Mouse (Mus musculus): ENCODE measurements at regions not wholly inside any gene's neighbourhood (a gene's known extent, or its start where the extent isn't known, plus 50 kb on each side); places are given as distances from the start of the nearest gene placed in this dataset.

DNA sequence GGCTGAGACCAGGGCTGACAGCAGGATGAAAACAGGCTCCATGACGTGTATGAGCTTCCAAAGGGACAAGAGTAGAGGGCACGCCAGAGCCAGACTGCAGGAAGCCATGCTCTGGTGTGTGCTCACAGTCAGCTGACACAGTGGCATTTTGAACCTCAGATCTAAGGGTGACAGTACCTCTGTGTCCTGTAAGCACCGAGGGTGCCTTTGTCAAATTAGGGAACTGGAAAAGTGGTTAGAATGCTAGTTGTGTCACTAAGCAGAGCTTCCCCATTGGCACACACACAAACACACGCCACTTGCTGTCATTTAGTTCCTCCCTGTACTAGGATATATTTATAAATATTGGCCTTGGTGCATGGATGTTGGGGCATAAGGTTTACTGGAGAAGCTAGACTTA lies 1374.6 kb upstream of the Gm7489 start:
- H3K27me3 ChIP-seq (ENCODE audit: control insufficient read depth, insufficient read depth, low read length), result no peaks in the 10 kb centered on the region
- 67% methylated on average over 4 of the region's 4 CpGs for WGBS
- no peaks in the 10 kb centered on the region for H3K36me3 ChIP-seq (ENCODE audit: control insufficient read depth, insufficient read depth, low read length)
- H3K4me1 ChIP-seq (ENCODE audit: control insufficient read depth, insufficient read depth, low read length), result no peaks in the 10 kb centered on the region
- no peak overlapping the region for H3K4me2 ChIP-seq (ENCODE audit: low read depth, severe bottlenecking)
- no peak overlapping the region for H3K27ac ChIP-seq (replicated peaks; ENCODE audit: low read depth, low read length)
- no peak overlapping the region for H3K9ac ChIP-seq (ENCODE audit: low read length)
- no peaks in the 10 kb centered on the region for H3K9me3 ChIP-seq (ENCODE audit: control insufficient read depth, low read length)
- H3K4me3 ChIP-seq (ENCODE audit: low read depth, low read length), result no peak overlapping the region
- DNase-seq (ENCODE audit: low spot score) (no peak), ATAC-seq (ENCODE audit: insufficient number of reproducible peaks, low FRiP score, low TSS enrichment, low read depth) (no peak)

GRCm38 (mm10) chr15:52536594-52536993 lies 1348.1 kb upstream of the Gm7489 start:
- no peak overlapping the region for H3K4me2 ChIP-seq (ENCODE audit: low read depth, severe bottlenecking)
- H3K36me3 ChIP-seq (ENCODE audit: control insufficient read depth, insufficient read depth, low read length), result no peaks in the 10 kb centered on the region
- H3K4me3 ChIP-seq (ENCODE audit: low read depth, low read length), result no peak overlapping the region
- WGBS, result 87% methylated on average over 2 of the region's 2 CpGs
- H3K27me3 ChIP-seq (ENCODE audit: control insufficient read depth, insufficient read depth, low read length), result no peaks in the 10 kb centered on the region
- H3K27ac ChIP-seq (replicated peaks; ENCODE audit: low read depth, low read length), result no peak overlapping the region
- H3K9ac ChIP-seq (ENCODE audit: low read length), result no peak overlapping the region
- H3K4me1 ChIP-seq (ENCODE audit: control insufficient read depth, insufficient read depth, low read length), result no peaks in the 10 kb centered on the region
- ATAC-seq (ENCODE audit: insufficient number of reproducible peaks, low FRiP score, low TSS enrichment, low read depth), result no peak
- DNase-seq (ENCODE audit: low spot score), result no peak
- H3K9me3 ChIP-seq (ENCODE audit: control insufficient read depth, low read length), result no peaks in the 10 kb centered on the region

GRCm38 (mm10) chr15:52558682-52559081 lies 1326.0 kb upstream of the Gm7489 start:
- Histone ChIP-seq H3K9me3 (ENCODE audit: control insufficient read depth, low read length) (no peaks in the 10 kb centered on the region), H3K27me3 (ENCODE audit: control insufficient read depth, insufficient read depth, low read length) (no peaks in the 10 kb centered on the region), H3K27ac (replicated peaks; ENCODE audit: low read depth, low read length) (no peak overlapping the region), H3K9ac (ENCODE audit: low read length) (no peak overlapping the region), H3K4me3 (ENCODE audit: low read depth, low read length) (no peak overlapping the region), H3K36me3 (ENCODE audit: control insufficient read depth, insufficient read depth, low read length) (no peaks in the 10 kb centered on the region), H3K4me2 (ENCODE audit: low read depth, severe bottlenecking) (no peak overlapping the region), H3K4me1 (ENCODE audit: control insufficient read depth, insufficient read depth, low read length) (no peaks in the 10 kb centered on the region)
- ATAC-seq (ENCODE audit: insufficient number of reproducible peaks, low FRiP score, low TSS enrichment, low read depth) (no peak), DNase-seq (ENCODE audit: low spot score) (no peak)

- no peak overlapping the region for H3K4me2 ChIP-seq (ENCODE audit: low read depth, severe bottlenecking)
- WGBS, result 91% methylated on average over 1 of the region's 1 CpGs
- no peaks in the 10 kb centered on the region for H3K9me3 ChIP-seq (ENCODE audit: control insufficient read depth, low read length)
- H3K27me3 ChIP-seq (ENCODE audit: control insufficient read depth, insufficient read depth, low read length), result no peaks in the 10 kb centered on the region
- H3K9ac ChIP-seq (ENCODE audit: low read length), result no peak overlapping the region
- H3K4me3 ChIP-seq (ENCODE audit: low read depth, low read length), result no peak overlapping the region
- H3K4me1 ChIP-seq (ENCODE audit: control insufficient read depth, insufficient read depth, low read length), result no peaks in the 10 kb centered on the region
- H3K27ac ChIP-seq (replicated peaks; ENCODE audit: low read depth, low read length), result no peak overlapping the region
- DNase-seq (ENCODE audit: low spot score), result no peak
- no peak for ATAC-seq (ENCODE audit: insufficient number of reproducible peaks, low FRiP score, low TSS enrichment, low read depth)
- no peaks in the 10 kb centered on the region for H3K36me3 ChIP-seq (ENCODE audit: control insufficient read depth, insufficient read depth, low read length)
Observed at GRCm38 (mm10) chr15:52564078-52564477, 1320.6 kb upstream of the Gm7489 start.

GRCm38 (mm10) chr15:52565449-52565851 lies 1319.3 kb upstream of the Gm7489 start:
- H3K27me3 ChIP-seq (ENCODE audit: control insufficient read depth, insufficient read depth, low read length), result no peaks in the 10 kb centered on the region
- no peak overlapping the region for H3K4me3 ChIP-seq (ENCODE audit: low read depth, low read length)
- no peak overlapping the region for H3K4me2 ChIP-seq (ENCODE audit: low read depth, severe bottlenecking)
- H3K4me1 ChIP-seq (ENCODE audit: control insufficient read depth, insufficient read depth, low read length), result no peaks in the 10 kb centered on the region
- ATAC-seq (ENCODE audit: insufficient number of reproducible peaks, low FRiP score, low TSS enrichment, low read depth) (no peak), DNase-seq (ENCODE audit: low spot score) (no peak)
- H3K27ac ChIP-seq (replicated peaks; ENCODE audit: low read depth, low read length), result no peak overlapping the region
- H3K9me3 ChIP-seq (ENCODE audit: control insufficient read depth, low read length), result no peaks in the 10 kb centered on the region
- no peaks in the 10 kb centered on the region for H3K36me3 ChIP-seq (ENCODE audit: control insufficient read depth, insufficient read depth, low read length)
- WGBS, result 66% methylated on average over 5 of the region's 5 CpGs
- H3K9ac ChIP-seq (ENCODE audit: low read length), result no peak overlapping the region

GRCm38 (mm10) chr15:52570256-52570655 lies 1314.5 kb upstream of the Gm7489 start:
- H3K4me1 ChIP-seq (ENCODE audit: control insufficient read depth, insufficient read depth, low read length), result no peaks in the 10 kb centered on the region
- no peak overlapping the region for H3K9ac ChIP-seq (ENCODE audit: low read length)
- H3K9me3 ChIP-seq (ENCODE audit: control insufficient read depth, low read length), result no peaks in the 10 kb centered on the region
- no peaks in the 10 kb centered on the region for H3K36me3 ChIP-seq (ENCODE audit: control insufficient read depth, insufficient read depth, low read length)
- WGBS, result 98% methylated on average over 1 of the region's 1 CpGs
- DNase-seq (ENCODE audit: low spot score) (no peak), ATAC-seq (ENCODE audit: insufficient number of reproducible peaks, low FRiP score, low TSS enrichment, low read depth) (no peak)
- H3K27ac ChIP-seq (replicated peaks; ENCODE audit: low read depth, low read length), result no peak overlapping the region
- no peak overlapping the region for H3K4me2 ChIP-seq (ENCODE audit: low read depth, severe bottlenecking)
- H3K4me3 ChIP-seq (ENCODE audit: low read depth, low read length), result no peak overlapping the region
- H3K27me3 ChIP-seq (ENCODE audit: control insufficient read depth, insufficient read depth, low read length), result no peaks in the 10 kb centered on the region

GRCm38 (mm10) chr15:52577614-52578013 lies 1307.1 kb upstream of the Gm7489 start:
- WGBS, result 91% methylated on average over 2 of the region's 2 CpGs
- DNase-seq (ENCODE audit: low spot score) (no peak), ATAC-seq (ENCODE audit: insufficient number of reproducible peaks, low FRiP score, low TSS enrichment, low read depth) (no peak)
- Histone ChIP-seq H3K4me2 (ENCODE audit: low read depth, severe bottlenecking) (no peak overlapping the region), H3K9ac (ENCODE audit: low read length) (no peak overlapping the region), H3K36me3 (ENCODE audit: control insufficient read depth, insufficient read depth, low read length) (no peaks in the 10 kb centered on the region), H3K27me3 (ENCODE audit: control insufficient read depth, insufficient read depth, low read length) (no peaks in the 10 kb centered on the region), H3K9me3 (ENCODE audit: control insufficient read depth, low read length) (no peaks in the 10 kb centered on the region), H3K4me3 (ENCODE audit: low read depth, low read length) (no peak overlapping the region), H3K27ac (replicated peaks; ENCODE audit: low read depth, low read length) (no peak overlapping the region), H3K4me1 (ENCODE audit: control insufficient read depth, insufficient read depth, low read length) (no peaks in the 10 kb centered on the region)

- ATAC-seq (ENCODE audit: insufficient number of reproducible peaks, low FRiP score, low TSS enrichment, low read depth) (no peak), DNase-seq (ENCODE audit: low spot score) (no peak)
- no peaks in the 10 kb centered on the region for H3K9me3 ChIP-seq (ENCODE audit: control insufficient read depth, low read length)
- 45% methylated on average over 4 of the region's 4 CpGs for WGBS
- no peaks in the 10 kb centered on the region for H3K36me3 ChIP-seq (ENCODE audit: control insufficient read depth, insufficient read depth, low read length)
- H3K4me1 ChIP-seq (ENCODE audit: control insufficient read depth, insufficient read depth, low read length), result no peaks in the 10 kb centered on the region
- H3K27ac ChIP-seq (replicated peaks; ENCODE audit: low read depth, low read length), result no peak overlapping the region
- no peak overlapping the region for H3K4me3 ChIP-seq (ENCODE audit: low read depth, low read length)
- no peak overlapping the region for H3K4me2 ChIP-seq (ENCODE audit: low read depth, severe bottlenecking)
- no peak overlapping the region for H3K9ac ChIP-seq (ENCODE audit: low read length)
- H3K27me3 ChIP-seq (ENCODE audit: control insufficient read depth, insufficient read depth, low read length), result no peaks in the 10 kb centered on the region
Observed at GRCm38 (mm10) chr15:52589391-52589790, 1295.3 kb upstream of the Gm7489 start.

DNA sequence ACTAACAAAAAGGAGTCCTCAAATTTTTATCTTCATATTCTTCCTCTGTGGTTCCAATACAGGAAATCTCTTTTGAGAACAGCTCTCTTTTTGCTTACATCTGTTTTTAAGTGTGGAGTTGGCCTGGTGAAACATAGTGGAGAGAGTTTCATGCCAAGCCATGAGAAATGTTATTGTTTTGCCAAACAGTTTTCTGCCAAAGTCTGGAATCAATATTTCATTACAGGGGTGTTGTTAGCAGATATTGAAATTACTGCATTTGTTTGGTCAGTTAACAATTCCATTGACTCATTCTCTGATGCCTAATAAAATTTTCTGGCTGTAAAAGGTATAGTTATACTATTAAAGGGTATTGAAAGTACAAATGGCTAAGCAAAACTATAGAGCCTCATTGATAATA lies 1285.2 kb upstream of the Gm7489 start:
- H3K36me3 ChIP-seq (ENCODE audit: control insufficient read depth, insufficient read depth, low read length), result no peaks in the 10 kb centered on the region
- no peaks in the 10 kb centered on the region for H3K27me3 ChIP-seq (ENCODE audit: control insufficient read depth, insufficient read depth, low read length)
- ATAC-seq (ENCODE audit: insufficient number of reproducible peaks, low FRiP score, low TSS enrichment, low read depth) (no peak), DNase-seq (ENCODE audit: low spot score) (no peak)
- H3K4me3 ChIP-seq (ENCODE audit: low read depth, low read length), result no peak overlapping the region
- H3K9ac ChIP-seq (ENCODE audit: low read length), result no peak overlapping the region
- no peaks in the 10 kb centered on the region for H3K4me1 ChIP-seq (ENCODE audit: control insufficient read depth, insufficient read depth, low read length)
- H3K4me2 ChIP-seq (ENCODE audit: low read depth, severe bottlenecking), result no peak overlapping the region
- no peaks in the 10 kb centered on the region for H3K9me3 ChIP-seq (ENCODE audit: control insufficient read depth, low read length)
- H3K27ac ChIP-seq (replicated peaks; ENCODE audit: low read depth, low read length), result no peak overlapping the region
